Mouse (Mus musculus) heart, postnatal 14 days (tissue): ENCODE data around the gene Fndc4. TPM values are rescaled to one million over a fixed set of nuclear protein-coding genes. Genes with fewer than 3 reads are reported as not detected.

ENCODE experiments used
- DNase-seq, 2 experiments: peaks; one replicate each; pipeline ENCODE4 v3.0.0; 2021 to 2022
- intact Hi-C: fragments of 180-260 bp; cut with DNase I; formaldehyde crosslinking; loops from one replicate; pipeline ENCODE4 v1.15.1; 2025
- long read RNA-seq, 2 experiments: library from polyadenylated mRNA; stranded (forward); transcript quantifications; one replicate each; pipeline ENCODE4 v2.0.0; 2021
- total RNA-seq, 2 experiments: library from RNA; stranded (reverse); gene quantifications; 2 replicates each; pipeline ENCODE4 v1.2.3; 2021

The Fndc4 gene
- 1 to 10 TPM; 2.4 to 5.0 TPM for total RNA-seq
- long read RNA-seq, experiment 1, partial matches to known transcripts, result 0 of 1 reads
- long read RNA-seq, experiment 1, other reads (novel, unspliced or antisense), result 0 of 1 reads
- long read RNA-seq, experiment 2, partial matches to known transcripts, result 0 of 2 reads
- long read RNA-seq, experiment 2, other reads (novel, unspliced or antisense), result 1 of 2 reads

- intact Hi-C loops, result loop anchor here (10.0 kb wide), 1 partner anchor 159 kb away; the partner anchor contains the start of gene Zfp512
- peak; percentile 45 to 50 for DNase-seq
These were observed at the start of gene Fndc4 for GRCm38 (mm10) chr5:31295606-31296141. Gene Fndc4, minus strand, starts transcription at chr5:31296080.

DNA sequence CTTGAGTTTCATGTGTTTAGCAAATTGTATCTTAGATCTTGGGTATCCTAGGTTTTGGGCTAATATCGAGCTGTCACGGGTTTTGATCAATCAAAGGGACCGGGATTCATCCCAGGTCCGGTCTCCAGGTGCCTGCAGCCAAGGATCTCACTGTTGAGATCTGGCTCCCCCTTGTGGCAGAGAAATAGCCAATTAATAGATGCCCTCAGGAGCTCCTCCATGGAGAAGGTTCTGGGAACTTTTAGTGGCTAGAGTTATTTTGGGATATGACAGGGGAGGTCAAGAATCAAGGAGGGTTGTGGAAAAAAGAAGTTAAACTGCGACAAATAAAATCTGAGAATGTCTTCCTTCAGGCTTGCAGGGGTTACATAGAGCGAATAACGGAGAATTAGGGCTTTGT is 32.4 kb upstream of the Fndc4 start:
- intact Hi-C loops, result loop anchor here (5.0 to 10.0 kb wide), 2 partner anchors 111 to 143 kb away; partner anchors contain the start of gene Gtf3c2
- peak; percentile 59 to 79 for DNase-seq

DNA sequence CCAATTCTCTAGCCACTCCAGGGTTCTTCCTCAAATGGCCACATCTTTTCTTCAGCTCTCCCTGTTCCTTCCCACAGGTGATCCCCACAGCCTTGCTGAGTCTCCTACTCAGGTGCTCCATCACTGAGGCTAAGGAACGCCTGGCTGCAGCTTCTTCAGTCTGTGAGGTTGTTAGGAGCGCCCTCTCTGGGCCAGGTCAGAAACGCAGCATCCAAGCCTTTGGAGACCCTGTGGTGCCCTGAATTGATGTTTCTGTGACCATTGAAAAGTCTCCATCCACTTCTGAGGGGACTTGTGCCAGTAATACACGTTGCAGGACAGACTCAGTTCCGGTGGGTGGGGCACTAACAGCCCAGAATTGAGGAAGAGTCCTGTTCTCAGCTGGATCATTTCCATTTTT is 31.0 kb upstream of the Fndc4 start:
- no peak for DNase-seq
- intact Hi-C loops, result loop anchor here (5.0 to 10.0 kb wide), 2 partner anchors 110 to 142 kb away; partner anchors contain the start of gene Gtf3c2

- intact Hi-C loops, result loop anchor here (10.0 kb wide), 1 partner anchor 139 kb away; the partner anchor contains the start of gene Gtf3c2
- no peak for DNase-seq
These were observed 28.2 kb upstream of the Fndc4 start for GRCm38 (mm10) chr5:31324085-31324484.

DNA sequence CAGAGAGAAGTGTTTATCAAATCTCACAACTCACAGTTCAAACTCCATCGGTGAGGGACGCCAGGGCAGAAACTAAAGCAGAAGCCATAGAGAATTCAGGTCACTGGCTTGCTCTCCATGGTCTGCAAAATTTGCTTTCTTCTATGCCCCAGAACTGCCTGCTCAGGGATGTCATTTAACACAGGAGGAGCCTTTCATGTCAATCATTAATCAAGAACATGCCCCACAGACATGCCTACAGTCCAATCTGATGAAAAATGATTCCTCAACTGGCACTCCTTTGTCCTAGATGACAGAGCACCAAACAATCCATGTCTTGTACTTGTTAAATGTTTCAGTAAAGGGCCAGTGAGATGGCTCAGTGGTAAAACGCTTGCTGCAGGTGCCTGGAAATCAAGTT is 26.9 kb upstream of the Fndc4 start:
- intact Hi-C loops, result loop anchor here (10.0 kb wide), 1 partner anchor 138 kb away; the partner anchor contains the start of gene Gtf3c2
- no peak for DNase-seq

DNA sequence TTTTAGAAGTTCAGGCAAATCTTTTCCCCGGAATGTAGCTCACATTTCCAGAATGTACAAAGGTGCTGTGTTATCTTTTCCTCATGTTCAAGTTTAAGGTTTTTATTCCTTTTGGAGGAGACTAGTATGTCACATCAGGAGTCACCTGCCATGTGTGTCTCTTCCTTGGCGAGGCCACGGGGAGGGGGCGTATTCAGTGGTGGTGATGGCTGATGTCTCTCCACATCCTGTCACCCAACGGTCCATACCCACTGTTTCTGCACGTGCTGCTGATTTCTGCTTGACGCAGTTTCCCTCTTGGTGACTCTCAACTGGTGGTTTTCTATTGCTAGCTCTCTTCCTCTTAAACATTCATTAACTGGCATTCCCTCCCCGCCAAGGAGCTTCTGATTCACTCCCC is 16.9 kb upstream of the Fndc4 start:
- DNase-seq, result no peak
- intact Hi-C loops, result no loop called here

GRCm38 (mm10) chr5:31303093-31303492 is 7.2 kb upstream of the Fndc4 start:
- intact Hi-C loops, result no loop called here
- DNase-seq, result no peak

- intact Hi-C loops, result no loop called here
- DNase-seq, result no peak
These were observed 6.0 kb upstream of the Fndc4 start for GRCm38 (mm10) chr5:31301866-31302265.

DNA sequence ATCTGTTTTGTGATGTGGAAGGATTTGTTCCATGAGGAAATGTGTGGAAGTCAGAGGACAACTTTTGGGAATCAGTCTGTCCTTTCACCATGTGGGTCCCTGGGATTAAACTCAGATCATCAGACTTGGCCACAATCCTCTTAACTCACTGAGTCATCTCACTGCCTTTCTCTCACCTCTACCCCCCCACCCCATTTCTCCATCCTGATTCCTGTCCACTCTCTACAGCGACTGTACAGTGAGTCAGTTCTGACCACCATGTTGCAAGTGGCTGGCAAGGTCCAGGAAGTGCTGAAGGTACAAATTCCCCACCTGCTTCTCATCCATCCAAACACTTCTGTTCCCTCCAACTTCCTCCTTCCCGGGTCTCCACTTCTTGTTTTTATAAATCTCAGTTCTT is 2.6 kb upstream of the Fndc4 start:
- intact Hi-C loops, result loop anchor here (10.0 kb wide), 1 partner anchor 156 kb away; the partner anchor contains the start of gene Zfp512

GRCm38 (mm10) chr5:31297981-31298380 is 2.1 kb upstream of the Fndc4 start:
- intact Hi-C loops, result loop anchor here (10.0 kb wide), 1 partner anchor 157 kb away; the partner anchor contains the start of gene Zfp512

More for the DNA sequence above, 2.6 kb upstream of the Fndc4 start:
- DNase-seq, result no peak

DNA sequence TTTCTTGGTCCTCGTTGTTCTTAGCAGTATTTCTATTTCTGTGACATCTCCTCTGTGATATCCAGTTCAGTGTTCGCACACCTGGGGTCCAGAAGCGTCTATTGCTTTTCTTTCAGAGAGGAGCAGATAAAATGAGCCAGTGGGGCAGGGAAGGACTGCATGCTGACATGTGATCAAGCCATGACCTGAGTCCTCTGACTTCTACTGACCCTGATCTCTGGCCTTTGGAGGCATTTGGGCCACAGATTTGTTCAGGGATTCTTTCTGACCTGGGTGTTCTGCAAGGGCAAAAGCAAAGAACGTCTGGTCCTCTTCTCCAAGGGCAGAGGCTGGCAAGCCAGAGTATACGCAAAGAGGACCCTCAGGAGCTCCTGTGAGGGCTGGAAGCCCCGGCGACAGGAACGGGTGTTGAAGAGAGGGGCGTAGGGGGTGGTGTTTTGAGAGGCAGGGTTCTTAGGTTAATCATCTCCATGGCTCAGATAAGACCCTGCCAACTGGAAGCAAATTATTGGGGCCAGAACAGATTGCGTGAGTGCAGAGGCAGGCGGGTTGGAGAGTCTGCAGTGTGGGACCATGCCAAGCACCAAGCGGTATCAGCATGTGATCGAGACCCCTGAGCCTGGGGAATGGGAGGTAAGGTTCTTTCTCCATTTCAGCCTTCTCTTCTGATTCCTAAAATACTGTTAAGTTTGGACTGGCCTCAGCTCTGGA is 1.3 kb upstream of the Fndc4 start, which contains the start of gene Gckr:
TSS of gene Gckr (plus strand) at position 397 of the 711 bp plus-strand sequence.
- intact Hi-C loops, result loop anchor here (10.0 kb wide), 1 partner anchor 158 kb away; the partner anchor contains the start of gene Zfp512
- no peak for DNase-seq

More at GRCm38 (mm10) chr5:31297981-31298380, 2.1 kb upstream of the Fndc4 start:
- no peak for DNase-seq

GRCm38 (mm10) chr5:31294964-31295605 is 795 bp downstream of the Fndc4 start:
- intact Hi-C loops, result loop anchor here (10.0 kb wide), 1 partner anchor 160 kb away; the partner anchor contains the start of gene Zfp512

DNA sequence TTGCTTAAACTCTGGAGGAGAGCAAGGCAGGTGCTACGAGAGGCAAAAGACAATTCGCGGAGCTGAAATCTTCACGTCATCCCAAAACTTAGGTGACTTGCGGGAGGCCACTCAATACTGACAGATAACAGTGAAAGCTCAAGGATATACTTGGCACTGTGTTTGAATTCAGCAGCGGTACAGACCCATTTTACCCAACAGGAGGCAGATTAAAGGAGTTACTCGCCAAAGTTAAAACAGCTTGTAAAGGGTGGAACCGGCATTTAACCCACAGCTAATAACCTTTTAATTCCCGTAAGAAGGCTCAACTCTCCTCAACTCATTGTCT is 4.6 kb downstream of the Fndc4 start:
- no peak for DNase-seq
- intact Hi-C loops, result loop anchor here (2.0 to 10.0 kb wide), 2 partner anchors 71 to 163 kb away; partner anchors contain the start of genes Ppm1g and Zfp512

More at GRCm38 (mm10) chr5:31294964-31295605, 795 bp downstream of the Fndc4 start:
- no peak for DNase-seq

- peak; percentile 96 to 97 for DNase-seq
- intact Hi-C loops, result loop anchor here (2.0 to 10.0 kb wide), 2 partner anchors 70 to 164 kb away; partner anchors contain the start of genes Ppm1g and Zfp512
These were observed 5.1 kb downstream of the Fndc4 start, which contains the start of gene Ift172 for GRCm38 (mm10) chr5:31290521-31291360. Gene Ift172, minus strand, starts transcription at chr5:31291116.

DNA sequence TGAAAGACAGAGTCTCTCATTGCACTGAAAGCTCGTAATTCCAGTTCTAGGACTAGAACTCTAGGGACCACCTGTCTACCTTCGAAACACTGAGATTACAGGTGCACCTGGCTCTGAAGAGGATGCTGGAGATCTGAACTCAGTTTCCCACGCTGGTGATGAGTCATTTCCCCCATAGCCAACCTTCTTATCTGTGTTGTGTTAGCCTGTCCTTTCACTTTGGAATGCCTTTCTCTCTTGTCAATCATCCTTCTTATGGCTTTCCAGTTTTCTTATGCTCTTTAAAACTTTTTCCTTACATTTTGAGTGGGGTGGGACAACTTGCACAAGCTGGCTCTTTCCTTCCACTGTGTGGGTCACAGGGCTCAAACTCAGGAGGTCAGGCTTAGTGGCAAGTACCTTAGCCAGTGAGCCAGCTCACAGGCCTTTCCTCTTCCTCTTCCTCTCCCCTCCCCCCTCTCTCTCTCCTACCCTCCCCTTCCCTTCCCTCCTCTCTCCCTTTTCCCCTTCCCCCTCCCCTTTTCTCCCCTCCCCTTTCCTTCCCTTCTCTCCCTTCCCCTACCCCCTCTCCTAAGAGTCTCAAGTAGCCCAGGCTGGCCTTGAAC is 6.2 kb downstream of the Fndc4 start:
- DNase-seq, result no peak
- intact Hi-C loops, result loop anchor here (2.0 to 10.0 kb wide), 2 partner anchors 69 to 165 kb away; partner anchors contain the start of genes Ppm1g and Zfp512

- intact Hi-C loops, result no loop called here
These were observed 7.2 kb downstream of the Fndc4 start for GRCm38 (mm10) chr5:31288655-31289054.

GRCm38 (mm10) chr5:31288225-31288624 is 7.7 kb downstream of the Fndc4 start:
- intact Hi-C loops, result no loop called here
- no peak for DNase-seq

More at GRCm38 (mm10) chr5:31288655-31289054, 7.2 kb downstream of the Fndc4 start:
- DNase-seq, result peak in 1 of 2 experiments; percentile 17

- no peak for DNase-seq
- intact Hi-C loops, result no loop called here
These were observed 16.5 kb downstream of the Fndc4 start for GRCm38 (mm10) chr5:31279245-31279988.
